Mouse (Mus musculus): Measurements from ENCODE around the gene Slc32a1. TPM values are rescaled to one million over a fixed set of nuclear protein-coding genes. Genes with fewer than 3 reads are reported as not detected.

Slc32a1 gene
- polyA plus RNA-seq (2015; fragmentation: Nextera tagmentation; extraction: Ambion mirVana) = not detected in 2 replicates

DNA sequence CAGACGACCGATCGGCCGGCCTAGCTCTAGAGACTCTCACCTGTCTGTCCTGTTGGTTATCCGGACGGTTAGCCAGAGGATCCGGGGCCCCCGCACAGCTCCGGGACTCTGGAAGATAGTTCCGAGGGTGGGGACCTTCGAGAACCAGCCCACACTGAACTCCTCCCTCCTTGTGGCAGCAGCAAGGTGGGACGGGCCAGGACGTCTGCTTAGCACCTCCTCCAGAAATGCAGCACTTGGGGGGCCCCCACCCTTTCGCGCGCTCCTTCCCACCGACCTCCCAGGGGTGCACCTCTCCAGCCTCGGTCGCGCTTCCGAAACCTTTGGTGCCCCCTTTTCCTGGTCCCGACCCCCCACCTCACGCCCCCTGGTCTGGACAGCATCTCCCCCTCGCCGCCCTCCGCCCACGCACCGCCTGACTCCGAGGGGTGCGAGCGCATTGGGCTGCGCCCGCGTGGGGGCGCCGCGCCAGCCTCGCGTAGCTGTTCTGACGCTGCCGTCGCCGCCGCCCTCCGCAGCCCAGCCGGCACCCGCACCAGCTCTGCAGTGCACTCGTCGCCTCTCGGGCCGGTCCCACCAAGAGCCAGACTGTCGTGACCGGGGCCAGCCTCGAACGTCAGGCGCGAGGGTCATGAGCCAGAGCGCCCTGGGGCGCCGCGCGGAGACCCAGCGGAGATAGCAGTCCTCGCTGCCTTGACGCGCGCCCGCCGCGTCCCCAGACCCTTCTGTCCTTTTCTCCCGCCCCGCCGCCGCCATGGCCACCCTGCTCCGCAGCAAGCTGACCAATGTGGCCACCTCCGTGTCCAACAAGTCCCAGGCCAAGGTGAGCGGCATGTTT, at the start of gene Slc32a1:
Gene Slc32a1 (plus strand): TSS at position 280 of the 838 bp plus-strand sequence.

GRCm38 (mm10) chr2:158624718-158625222, 14.2 kb downstream of the Slc32a1 start, which contains the start of gene Actr5:
Actr5 (plus strand) TSS chr2:158624888.

DNA sequence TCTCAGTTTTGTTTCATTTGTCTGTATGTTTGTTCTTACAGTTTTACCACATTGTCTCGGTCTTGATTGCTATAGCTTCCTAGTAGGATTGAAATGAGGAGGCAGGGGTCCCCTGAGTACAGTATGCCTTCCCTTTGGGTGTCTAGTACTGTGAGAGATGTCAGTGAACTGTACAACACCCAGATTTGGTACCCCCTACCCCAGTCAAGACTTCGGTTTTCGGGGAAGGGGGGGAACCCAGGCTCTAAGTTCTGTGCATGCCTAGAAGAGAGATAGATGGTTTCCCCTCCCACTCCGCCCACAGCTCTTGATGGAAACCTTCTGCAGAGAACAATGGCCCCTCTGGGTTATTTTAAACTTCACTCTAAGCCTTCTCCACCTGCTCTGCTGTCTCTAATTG, 54.5 kb downstream of the Slc32a1 start, which contains the start of gene Ppp1r16b:
Gene Ppp1r16b (plus strand): TSS at position 301 of the 400 bp plus-strand sequence.

MicroRNAs within 50 kb of the gene (microRNA counts, 519-probe panel; counts per million panel counts)
- not detected for microRNA mmu-miR-3474

Small RNAs within 50 kb of the gene (microRNA-seq; reads per million reads assigned to microRNA genes)
- gene Mir3474 = not detected

Other genes with a start within 250 kb of the Slc32a1 start
- 6.4 and 6.9 TPM in 2 replicates for gene Snhg11, start 235.1 kb upstream of the Slc32a1 start, polyA plus RNA-seq (2015; fragmentation: Nextera tagmentation; extraction: Ambion mirVana)
- gene Ralgapb, start 200.9 kb upstream of the Slc32a1 start, polyA plus RNA-seq (2015; fragmentation: Nextera tagmentation; extraction: Ambion mirVana) = 13.7 and 14.2 TPM in 2 replicates
- gene Adig, start 108.2 kb upstream of the Slc32a1 start, polyA plus RNA-seq (2015; fragmentation: Nextera tagmentation; extraction: Ambion mirVana) = 0.76 and 1.3 TPM in 2 replicates
- 13.7 and 16.4 TPM in 2 replicates for gene Arhgap40, start 98.0 kb upstream of the Slc32a1 start, polyA plus RNA-seq (2015; fragmentation: Nextera tagmentation; extraction: Ambion mirVana)
- 4.0 and 4.5 TPM in 2 replicates for gene Actr5, start 14.1 kb downstream of the Slc32a1 start, polyA plus RNA-seq (2015; fragmentation: Nextera tagmentation; extraction: Ambion mirVana)
- gene Ppp1r16b, start 54.6 kb downstream of the Slc32a1 start, polyA plus RNA-seq (2015; fragmentation: Nextera tagmentation; extraction: Ambion mirVana) = 2.0 and 2.2 TPM in 2 replicates
- gene Fam83d, start 157.3 kb downstream of the Slc32a1 start, polyA plus RNA-seq (2015; fragmentation: Nextera tagmentation; extraction: Ambion mirVana) = 23.3 and 35.9 TPM in 2 replicates
- 6.5 and 6.8 TPM in 2 replicates for gene Dhx35, start 184.0 kb downstream of the Slc32a1 start, polyA plus RNA-seq (2015; fragmentation: Nextera tagmentation; extraction: Ambion mirVana)

Data from urinary bladder, postnatal 0 days (tissue).